Mouse (Mus musculus) T-helper 1 cell (primary cell): ENCODE measurements around the gene Tagln2.

Experiments
- in situ Hi-C: fragments of 300-600 bp; cut with MboI, MseI; formaldehyde crosslinking; loops from one replicate; pipeline ENCODE4 v1.15.1; 2025; ENCODE audit warnings: high pct_unique_total_duplicates

The Tagln2 gene

GRCm38 (mm10) chr1:172481111-172481510, 18.7 kb upstream of the Tagln2 start:
- in situ Hi-C loops = loop anchor here (5.0 to 10.0 kb wide), 2 partner anchors 69 to 426 kb away; partner anchors contain the start of gene Nhlh1

DNA sequence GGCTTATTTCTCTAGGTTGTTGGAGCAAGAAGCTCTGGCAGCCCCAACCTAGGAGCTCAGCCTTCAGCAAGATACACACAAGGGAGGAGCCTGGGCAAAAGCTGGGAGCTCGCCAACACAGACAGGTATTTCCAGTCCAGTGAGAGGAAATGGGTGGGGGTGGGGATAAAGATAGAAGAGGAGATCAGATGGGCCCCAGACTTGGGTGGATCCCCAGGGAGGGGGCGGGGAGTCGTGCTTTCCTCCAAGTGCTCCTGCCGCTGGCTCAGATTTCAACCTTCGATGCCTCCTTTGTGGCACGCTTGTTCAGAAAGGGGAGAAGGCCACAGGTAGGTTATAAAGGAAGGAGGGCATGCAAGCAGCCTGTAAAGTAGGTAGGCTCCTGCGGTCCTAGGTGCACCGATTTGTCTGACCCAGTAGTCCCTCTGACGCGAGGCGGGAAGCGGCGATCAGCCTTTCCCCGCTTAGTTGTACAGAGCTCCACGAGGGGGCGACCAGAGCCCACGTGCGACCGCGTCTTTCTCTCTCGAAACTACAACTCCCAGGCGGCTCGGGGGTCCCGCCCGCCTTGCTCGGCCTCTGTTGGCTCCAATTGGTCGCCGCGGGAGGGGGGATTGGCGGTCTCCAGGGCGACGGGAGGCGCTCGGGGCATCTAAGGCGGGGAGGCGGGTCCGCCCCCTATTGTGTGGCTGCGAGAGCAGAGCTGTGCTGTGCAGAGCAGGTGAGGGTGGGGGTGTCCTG, 18.1 kb upstream of the Tagln2 start, which contains the start of gene Igsf9:
Gene Igsf9 (plus strand): TSS at position 249 of the 741 bp plus-strand sequence.
- in situ Hi-C loops = loop anchor here (5.0 to 10.0 kb wide), 2 partner anchors 69 to 427 kb away; partner anchors contain the start of gene Nhlh1

DNA sequence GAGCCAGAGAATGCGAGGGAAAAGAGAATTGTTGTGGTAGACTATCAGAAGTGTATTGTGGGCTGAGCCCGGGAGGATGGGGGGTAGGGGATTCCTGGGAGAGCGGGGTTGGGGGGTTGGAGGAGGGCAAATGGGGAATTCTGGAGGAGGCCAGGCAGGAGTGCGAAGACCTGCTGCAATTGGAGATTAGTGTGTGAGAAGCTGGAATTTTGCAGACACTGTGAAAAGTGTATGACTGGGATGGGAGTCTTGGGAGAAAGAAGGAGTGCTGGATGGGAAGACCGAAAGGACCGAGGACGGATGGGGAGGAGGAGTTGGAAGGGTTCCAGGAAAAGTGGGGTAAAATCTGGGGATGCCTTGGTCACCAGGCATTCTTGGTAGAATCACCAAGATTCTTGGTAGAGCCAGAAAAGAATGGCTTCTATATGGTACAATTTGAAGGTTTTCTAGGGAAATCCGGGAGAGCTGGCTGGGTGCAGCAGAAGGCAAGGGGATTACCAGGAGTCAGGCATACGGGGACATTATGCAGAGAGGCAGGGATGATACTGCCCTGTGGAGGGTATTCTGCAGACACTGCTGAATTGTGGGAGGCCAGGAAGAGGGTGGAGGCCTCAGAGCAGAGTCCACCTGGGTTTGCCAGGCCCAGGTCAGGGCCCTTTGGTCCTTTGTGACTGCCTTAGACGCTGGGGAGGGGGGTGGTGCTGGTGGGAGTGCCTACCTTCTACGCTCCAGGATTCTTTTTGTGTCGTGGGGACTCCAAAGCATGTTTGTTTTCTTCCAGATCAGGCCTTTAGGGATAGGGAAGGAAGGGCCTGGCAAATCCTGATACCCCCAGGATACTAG, 17.1 kb upstream of the Tagln2 start:
- in situ Hi-C loops = loop anchor here (5.0 to 10.0 kb wide), 2 partner anchors 70 to 428 kb away; partner anchors contain the start of gene Nhlh1

DNA sequence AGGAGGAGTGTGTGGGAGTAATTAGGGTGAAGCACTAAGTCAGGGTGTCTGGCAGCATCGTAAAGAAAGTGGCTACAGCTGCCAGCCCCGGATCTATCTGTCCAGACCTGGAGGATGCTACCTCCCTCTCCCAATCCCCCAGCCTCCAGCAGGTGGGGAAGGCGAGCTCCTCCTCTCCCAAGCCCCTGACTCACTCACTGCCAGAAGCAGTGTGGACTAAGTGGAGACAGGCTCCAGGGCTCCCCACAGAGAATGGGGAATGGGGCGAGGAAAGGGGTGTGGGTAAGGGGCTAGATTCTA, 16.5 kb upstream of the Tagln2 start:
- in situ Hi-C loops = loop anchor here (5.0 to 10.0 kb wide), 2 partner anchors 71 to 429 kb away; partner anchors contain the start of gene Nhlh1

GRCm38 (mm10) chr1:172484236-172484635, 15.6 kb upstream of the Tagln2 start:
- in situ Hi-C loops = loop anchor here (5.0 to 10.0 kb wide), 2 partner anchors 72 to 429 kb away; partner anchors contain the start of gene Nhlh1

- in situ Hi-C loops = loop anchor here (5.0 to 10.0 kb wide), 2 partner anchors 72 to 430 kb away; partner anchors contain the start of gene Nhlh1
Measured at GRCm38 (mm10) chr1:172484671-172485070, 15.2 kb upstream of the Tagln2 start.

DNA sequence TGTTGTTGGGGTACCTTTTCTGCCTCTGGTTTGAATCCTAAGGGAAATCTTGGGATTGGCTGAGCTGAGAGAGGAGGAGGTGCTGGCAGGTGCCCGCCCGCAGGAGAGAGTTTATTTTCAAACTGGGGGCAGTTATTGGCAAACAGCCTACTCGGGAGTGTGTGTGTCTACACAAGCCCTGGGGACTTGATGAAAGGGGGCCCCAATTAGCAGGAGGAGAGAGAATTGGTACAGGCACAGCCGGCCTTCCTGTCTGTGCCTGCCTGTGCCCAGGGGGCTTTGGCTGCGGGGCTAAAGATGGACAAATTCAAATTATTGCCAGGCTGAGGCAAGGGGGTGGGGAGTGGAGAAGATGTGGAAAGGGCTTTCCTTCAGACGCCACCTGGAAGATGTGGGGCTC, 14.0 kb upstream of the Tagln2 start:
- in situ Hi-C loops = loop anchor here (10.0 kb wide), 1 partner anchor 431 kb away; the partner anchor contains the start of gene Nhlh1

- in situ Hi-C loops = loop anchor here (10.0 kb wide), 1 partner anchor 431 kb away; the partner anchor contains the start of gene Nhlh1
Measured at GRCm38 (mm10) chr1:172486236-172486635, 13.6 kb upstream of the Tagln2 start.

DNA sequence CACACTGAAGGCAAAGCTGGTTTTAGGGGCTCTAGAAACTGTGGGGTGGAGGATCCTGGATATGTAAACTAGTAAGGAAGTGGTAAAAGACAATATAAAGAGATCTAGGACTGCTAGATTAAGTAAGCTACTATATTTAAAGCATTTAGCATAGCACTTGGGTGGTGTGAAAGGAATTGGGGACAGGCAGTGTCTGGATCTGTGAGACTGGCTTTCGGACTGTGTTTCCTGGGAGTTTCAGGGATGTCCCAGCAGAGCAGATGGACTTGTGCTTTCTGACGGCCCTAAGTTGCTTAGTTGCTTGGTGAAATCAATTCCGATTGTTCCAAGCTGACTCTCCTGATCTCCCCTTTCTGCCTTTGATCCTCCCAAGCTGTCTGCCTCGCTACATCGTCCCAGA, 13.2 kb upstream of the Tagln2 start:
- in situ Hi-C loops = loop anchor here (10.0 kb wide), 1 partner anchor 432 kb away; the partner anchor contains the start of gene Nhlh1

- in situ Hi-C loops = loop anchor here (10.0 kb wide), 1 partner anchor 433 kb away; the partner anchor contains the start of gene Nhlh1
Measured at GRCm38 (mm10) chr1:172487859-172488258, 12.0 kb upstream of the Tagln2 start.

- in situ Hi-C loops = loop anchor here (10.0 kb wide), 1 partner anchor 434 kb away; the partner anchor contains the start of gene Nhlh1
Measured at GRCm38 (mm10) chr1:172488831-172489230, 11.0 kb upstream of the Tagln2 start.

DNA sequence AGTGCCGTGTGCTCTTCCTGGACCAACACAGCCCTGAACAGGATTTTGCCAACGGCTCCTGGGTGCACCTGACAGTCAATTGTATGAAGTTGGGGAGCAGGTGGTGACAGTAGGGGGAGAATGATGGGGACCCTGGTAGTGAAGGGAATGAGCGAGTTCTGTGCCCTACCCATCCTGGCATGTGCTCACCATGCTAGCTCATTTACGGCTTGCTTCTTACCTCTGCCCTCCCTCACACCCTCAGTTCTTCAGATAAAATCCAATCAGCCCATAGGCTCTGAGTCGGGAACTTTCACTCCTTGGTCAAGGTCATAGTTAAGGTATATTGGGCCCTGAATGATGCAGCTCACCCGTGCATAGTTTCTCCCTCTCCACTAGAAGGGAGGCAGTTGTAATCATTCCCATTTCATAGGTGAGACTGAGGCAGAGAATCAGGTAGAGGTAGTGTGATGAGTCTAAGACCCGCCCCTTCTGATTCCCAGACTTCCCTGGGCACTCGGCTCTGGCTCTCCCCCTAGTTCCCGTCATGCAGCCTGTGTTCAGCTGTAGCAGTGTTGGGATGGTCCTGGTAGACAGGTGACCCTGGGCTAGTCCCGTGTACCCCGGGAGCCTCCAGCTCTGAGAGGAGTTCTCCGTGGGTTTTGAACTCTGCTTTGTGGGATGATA, 10.1 kb upstream of the Tagln2 start:
- in situ Hi-C loops = loop anchor here (10.0 kb wide), 2 partner anchors 435 to 665 kb away; partner anchors contain the start of gene Nhlh1

DNA sequence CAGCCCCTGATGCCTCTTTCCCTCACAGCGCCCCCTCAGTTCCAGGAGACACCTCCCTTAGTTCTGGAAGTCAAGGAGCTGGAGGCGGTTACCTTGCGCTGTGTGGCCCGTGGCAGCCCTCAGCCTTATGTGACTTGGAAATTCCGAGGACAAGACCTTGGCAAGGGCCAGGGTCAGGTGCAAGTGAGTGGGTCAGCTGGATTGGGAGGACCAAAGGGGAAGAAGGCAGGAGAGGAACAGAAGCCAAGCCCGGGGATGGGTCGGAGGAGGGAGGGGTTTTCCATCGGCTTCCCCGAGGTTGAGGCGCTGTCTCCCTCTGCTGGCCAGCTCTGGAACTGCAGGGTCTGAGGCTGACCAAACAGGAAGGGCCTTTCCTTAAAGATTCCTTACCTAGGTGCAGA, 9.6 kb upstream of the Tagln2 start:
- in situ Hi-C loops = loop anchor here (10.0 kb wide), 1 partner anchor 665 kb away; no protein-coding TSS in a partner anchor

- in situ Hi-C loops = loop anchor here (10.0 kb wide), 1 partner anchor 667 kb away; no protein-coding TSS in a partner anchor
Measured at GRCm38 (mm10) chr1:172492047-172492446, 7.8 kb upstream of the Tagln2 start.

DNA sequence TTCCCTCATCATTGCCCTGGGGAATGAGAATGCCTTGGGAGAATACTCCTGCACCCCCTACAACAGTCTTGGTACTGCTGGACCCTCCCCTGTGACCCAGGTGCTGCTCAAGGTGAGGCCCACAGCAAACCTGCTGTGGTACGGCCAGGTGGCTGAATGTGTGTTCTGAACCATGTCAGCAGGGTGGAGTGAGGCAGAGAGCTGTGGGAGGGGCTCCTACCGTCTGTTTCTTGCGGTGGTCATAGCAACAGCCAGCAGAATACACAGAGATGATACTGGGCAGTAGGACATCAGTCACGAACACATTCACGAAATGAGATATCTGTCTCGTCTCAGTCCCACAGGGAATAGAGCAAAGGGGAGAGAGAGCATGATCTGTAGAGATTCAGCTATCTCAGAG, 6.3 kb upstream of the Tagln2 start:
- in situ Hi-C loops = loop anchor here (10.0 kb wide), 1 partner anchor 669 kb away; no protein-coding TSS in a partner anchor

DNA sequence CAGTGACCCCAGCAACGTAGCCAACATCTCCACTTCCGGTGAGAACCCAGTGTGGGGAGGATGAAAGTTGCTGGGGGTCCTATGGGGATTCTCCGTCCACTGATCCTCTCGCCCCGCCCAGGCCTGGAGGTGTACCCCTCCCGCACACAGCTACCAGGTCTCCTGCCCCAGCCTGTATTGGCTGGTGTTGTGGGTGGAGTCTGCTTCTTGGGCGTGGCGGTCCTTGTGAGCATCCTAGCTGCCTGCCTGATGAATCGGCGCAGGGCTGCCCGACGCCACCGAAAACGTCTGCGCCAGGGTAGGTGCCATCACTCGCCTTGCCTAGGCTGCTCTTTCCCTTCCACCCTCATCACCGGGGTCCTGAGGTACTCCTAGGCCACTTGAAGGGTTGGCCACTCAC, 3.8 kb upstream of the Tagln2 start:
- in situ Hi-C loops = loop anchor here (10.0 kb wide), 1 partner anchor 671 kb away; no protein-coding TSS in a partner anchor

DNA sequence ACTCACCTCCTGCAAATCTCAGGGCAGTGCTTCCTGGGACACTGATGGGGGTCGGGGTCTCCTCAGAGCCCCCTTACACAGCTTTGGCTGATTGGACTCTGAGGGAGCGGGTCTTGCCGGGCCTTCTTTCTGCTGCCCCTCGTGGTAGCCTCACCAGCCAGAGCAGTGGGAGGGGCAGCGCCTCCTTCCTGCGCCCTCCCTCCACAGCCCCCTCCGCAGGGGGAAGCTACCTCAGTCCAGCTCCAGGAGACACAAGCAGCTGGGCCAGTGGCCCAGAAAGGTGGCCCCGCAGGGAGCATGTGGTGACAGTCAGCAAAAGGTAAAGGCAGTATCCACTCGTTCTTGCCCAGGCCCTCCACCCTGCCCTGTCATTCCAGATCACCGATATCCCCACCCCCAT, 2.4 kb upstream of the Tagln2 start:
- in situ Hi-C loops = loop anchor here (10.0 kb wide), 1 partner anchor 673 kb away; no protein-coding TSS in a partner anchor

DNA sequence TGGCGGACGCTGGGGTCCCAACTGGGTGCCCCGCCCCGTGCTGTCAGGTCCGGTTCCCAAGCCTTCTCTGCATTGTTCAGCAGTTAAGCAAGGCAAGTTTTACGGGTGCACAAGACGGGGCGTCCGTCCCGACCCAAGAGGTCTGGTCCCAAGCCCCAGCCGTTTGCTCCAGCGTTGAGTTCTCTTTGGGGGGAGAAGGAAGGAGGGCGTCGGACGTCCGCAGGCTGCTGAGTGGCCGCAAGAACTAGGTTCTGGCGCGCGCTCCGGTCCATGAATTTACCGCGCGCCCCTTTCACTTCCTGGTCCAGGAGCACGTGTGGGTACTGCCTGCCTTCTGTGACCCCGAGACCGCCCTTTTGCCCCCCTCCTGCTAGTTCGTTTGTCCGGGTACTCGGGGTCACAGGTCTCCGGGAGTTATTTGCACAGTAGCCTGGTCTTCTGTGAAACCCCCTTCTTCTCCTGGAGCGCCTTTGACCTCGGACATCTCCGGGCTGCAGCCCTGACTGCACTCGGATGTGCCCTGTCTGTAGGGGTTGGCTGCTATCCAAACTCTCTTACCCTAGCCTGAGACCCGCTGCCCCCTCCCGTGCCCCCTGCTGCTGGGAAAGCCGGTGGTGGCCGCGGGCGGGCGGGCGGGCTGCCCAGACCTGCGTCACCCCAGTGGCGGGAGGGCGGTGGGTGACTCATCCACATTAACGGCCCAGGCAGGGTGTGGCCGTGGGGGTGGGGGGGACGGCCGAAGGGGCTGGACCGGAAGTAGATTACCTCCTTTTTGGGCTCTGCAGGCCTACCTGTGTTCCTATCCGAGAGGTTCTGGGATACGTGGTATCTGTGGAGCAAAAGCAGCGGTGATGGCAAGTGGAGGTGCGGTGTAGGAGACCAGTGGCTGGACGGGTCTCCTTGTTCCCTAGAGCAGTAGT, 864 bp downstream of the Tagln2 start:
- in situ Hi-C loops = no loop called here

DNA sequence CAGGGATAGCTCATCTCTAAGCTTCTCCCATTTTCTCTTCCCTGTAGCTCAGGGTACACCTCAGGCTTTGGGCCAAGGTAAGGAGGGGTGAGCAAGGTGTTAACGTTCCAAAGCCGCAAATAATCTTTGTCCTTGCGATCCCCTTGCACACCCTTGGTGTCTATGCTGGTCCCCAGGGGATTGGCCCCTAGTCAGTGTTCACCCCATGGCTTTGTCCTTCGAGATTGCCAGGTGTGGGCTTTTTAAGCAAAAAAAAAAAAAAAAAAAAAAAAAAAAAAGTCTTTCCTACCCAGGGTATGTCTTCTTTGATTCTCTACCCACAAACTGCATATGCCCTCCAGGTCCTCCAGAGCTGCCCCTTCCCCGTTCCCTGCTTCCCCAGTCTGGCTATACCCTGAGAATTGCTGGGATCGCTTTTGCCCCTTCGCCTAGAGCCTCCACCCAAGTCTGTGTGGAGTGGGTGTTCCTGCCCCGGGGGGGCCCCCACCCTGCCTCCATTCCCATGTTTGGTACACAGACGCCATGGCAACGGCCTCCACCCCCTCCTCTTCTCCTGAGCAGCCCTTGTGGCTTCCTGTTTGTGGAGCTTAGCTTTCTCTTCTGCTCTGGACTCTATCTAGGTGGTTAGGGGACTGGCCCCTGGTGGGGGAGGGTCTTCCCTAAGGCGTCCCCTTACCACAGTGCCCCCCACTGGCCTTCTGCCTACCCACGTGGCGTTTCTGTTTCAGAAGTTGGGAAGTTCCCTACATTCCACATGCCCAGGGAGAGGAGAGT, 1.7 kb downstream of the Tagln2 start:
- in situ Hi-C loops = no loop called here
